Mouse (Mus musculus) erythroblast, embryonic 14.5 days (primary cell): Measurements from ENCODE around the gene Rnf220.

Experiments
- GATA1 ChIP-seq: IDR thresholded peaks from 2 replicates; pipeline ENCODE4 v1.6.1; 2012; ENCODE audit warnings: low read length, inconsistent platforms, mixed read lengths
- TAL1 ChIP-seq: IDR thresholded peaks from 3 replicates; pipeline ENCODE4 v1.6.1; 2012; ENCODE audit warnings: low read length, inconsistent platforms, mixed read lengths

GRCm38 (mm10) chr4:117409144-117410048 lies 87.5 kb downstream of the Rnf220 start:
- TF ChIP-seq TAL1 (no peak), GATA1 (no peak)
